Mouse (Mus musculus) gastrocnemius, adult 2 months (tissue): ENCODE results near the gene Hist1h2ap. TPM values are rescaled to one million over a fixed set of nuclear protein-coding genes. Genes with fewer than 3 reads are reported as not detected.

Source experiments
- DNase-seq: peaks from one replicate; pipeline ENCODE4 v3.0.0; 2022
- H3K27ac ChIP-seq: fragments of 200-600 bp; 2 replicates; pipeline ENCODE4 v1.8.1; 2022; ENCODE audit warnings: mild to moderate bottlenecking
- H3K4me3 ChIP-seq: fragments of 200-600 bp; 2 replicates; pipeline ENCODE4 v1.8.1; 2022; ENCODE audit warnings: mild to moderate bottlenecking, moderate library complexity
- CTCF ChIP-seq: fragments of 200-600 bp; IDR thresholded peaks from 2 replicates; pipeline ENCODE4 v1.8.1; 2022; ENCODE audit warnings: antibody characterized with exemption, mild to moderate bottlenecking, moderate library complexity
- intact Hi-C: fragments of 180-260 bp; cut with DNase I; formaldehyde crosslinking; loops from one replicate; pipeline ENCODE4 v1.15.1; 2025
- microRNA-seq: library from miRNA; unstranded; fragments of <30 nt; microRNA quantifications from one replicate; pipeline ENCODE4 v1.2.0, GENCODE M21; 2021
- total RNA-seq, 2 experiments: library from RNA; stranded (reverse); gene quantifications; 2 replicates each; pipeline ENCODE4 v1.2.3; 2021

Gene Hist1h2ap
- total RNA-seq, 2 experiments from 2014 or later, result 1.9 TPM; not detected in 1

GRCm38 (mm10) chr13:21787760-21788593, 45.3 kb downstream of the Hist1h2ap start:
- intact Hi-C loops, result loop anchor here (10.0 kb wide), 2 partner anchors 73 to 1647 kb away; partner anchors contain the start of genes Hist1h2ai, Hist1h2bl and Hist1h3h
- peak overlapping the region; percentile 73 for H3K4me3 ChIP-seq
- no peak overlapping the region for H3K27ac ChIP-seq
- TF ChIP-seq CTCF, result no peak
- DNase-seq, result no peak

DNA sequence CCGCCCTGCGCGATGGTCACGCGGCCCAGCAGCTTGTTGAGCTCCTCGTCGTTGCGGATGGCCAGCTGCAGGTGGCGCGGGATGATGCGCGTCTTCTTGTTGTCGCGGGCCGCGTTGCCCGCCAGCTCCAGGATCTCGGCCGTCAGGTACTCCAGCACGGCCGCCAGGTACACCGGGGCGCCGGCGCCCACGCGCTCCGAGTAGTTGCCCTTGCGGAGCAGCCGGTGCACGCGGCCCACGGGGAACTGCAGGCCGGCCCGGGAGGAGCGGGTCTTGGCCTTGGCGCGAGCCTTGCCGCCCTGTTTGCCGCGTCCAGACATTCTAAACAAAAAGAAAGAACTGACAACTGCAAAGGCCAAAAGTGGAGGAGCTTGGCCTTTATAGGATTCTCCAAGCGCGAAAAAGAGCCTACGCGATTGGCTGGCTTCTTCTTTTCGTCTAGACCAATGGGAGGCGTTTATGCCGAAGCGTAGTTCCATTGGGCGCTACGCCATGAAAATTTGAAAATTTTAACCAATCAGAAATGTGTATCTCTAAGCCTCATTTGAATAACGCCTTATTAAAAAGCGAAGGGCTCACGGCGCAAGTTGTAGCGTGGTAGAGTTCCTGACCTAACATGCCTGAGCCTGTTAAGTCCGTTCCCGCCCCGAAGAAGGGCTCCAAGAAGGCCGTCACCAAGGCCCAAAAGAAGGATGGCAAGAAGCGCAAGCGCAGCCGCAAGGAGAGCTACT, 46.2 kb downstream of the Hist1h2ap start, which contains the start of the genes Hist1h2an and Hist1h2bp:
TSS of gene Hist1h2an (minus strand) at position 320 of the 731 bp plus-strand sequence.
TSS of gene Hist1h2bp (plus strand) at position 563 of the 731 bp plus-strand sequence.
- intact Hi-C loops, result loop anchor here (10.0 kb wide), 2 partner anchors 72 to 1648 kb away; partner anchors contain the start of genes Hist1h2ai, Hist1h2bl and Hist1h3h
- H3K27ac ChIP-seq, result peak within 1 kb of the TSS; percentile 77
- peak; percentile 84 for DNase-seq
- peak within 1 kb of the TSS; percentile 73 for H3K4me3 ChIP-seq

GRCm38 (mm10) chr13:21786189-21786898, 47.0 kb downstream of the Hist1h2ap start:
- Histone ChIP-seq H3K4me3 (peak overlapping the region; percentile 73), H3K27ac (peak overlapping the region; percentile 51; the same call in 1 of the 2 replicates)
- DNase-seq, result no peak
- no peak for TF ChIP-seq CTCF
- intact Hi-C loops, result loop anchor here (10.0 kb wide), 2 partner anchors 72 to 1648 kb away; partner anchors contain the start of genes Hist1h2ai, Hist1h2bl and Hist1h3h

DNA sequence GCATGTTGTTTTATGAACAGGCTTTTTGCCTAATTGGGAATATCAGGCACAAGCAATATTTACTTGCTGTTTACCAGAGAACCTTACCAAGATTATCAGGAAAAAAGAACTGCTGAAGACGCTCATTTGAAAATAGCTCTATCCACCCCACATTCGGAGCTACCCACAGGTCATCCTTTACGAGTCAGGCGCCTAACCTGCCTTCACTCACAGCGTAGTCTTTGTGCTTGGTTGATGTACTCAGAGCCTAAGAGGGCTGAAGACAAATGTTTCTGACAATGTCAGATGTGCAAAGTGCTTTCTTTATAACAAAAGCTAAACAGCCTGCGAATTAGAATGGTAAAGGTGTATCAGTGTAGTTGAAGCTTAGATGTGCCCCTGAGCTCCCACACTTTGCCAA, 49.0 kb downstream of the Hist1h2ap start:
- TF ChIP-seq CTCF, result no peak
- Histone ChIP-seq H3K4me3 (peak overlapping the region; percentile 76), H3K27ac (no peak overlapping the region)
- no peak for DNase-seq
- intact Hi-C loops, result loop anchor here (10.0 kb wide), 2 partner anchors 70 to 1650 kb away; partner anchors contain the start of genes Hist1h2ai, Hist1h2bl and Hist1h3h

- DNase-seq, result no peak
- Histone ChIP-seq H3K4me3 (peak overlapping the region; percentile 76), H3K27ac (peak overlapping the region; percentile 81)
- TF ChIP-seq CTCF, result no peak
- intact Hi-C loops, result loop anchor here (10.0 kb wide), 2 partner anchors 69 to 1651 kb away; partner anchors contain the start of genes Hist1h2ai, Hist1h2bl and Hist1h3h
Observed at GRCm38 (mm10) chr13:21783734-21784161, 49.6 kb downstream of the Hist1h2ap start.

GRCm38 (mm10) chr13:21783255-21783617, 50.1 kb downstream of the Hist1h2ap start, which contains the start of gene Hist1h3i:
Hist1h3i (minus strand) TSS chr13:21783370.
- H3K4me3 ChIP-seq, result peak within 1 kb of the TSS; percentile 76
- intact Hi-C loops, result loop anchor here (10.0 kb wide), 2 partner anchors 68 to 1652 kb away; partner anchors contain the start of genes Hist1h2ai, Hist1h2bl and Hist1h3h
- peak within 1 kb of the TSS; percentile 81 for H3K27ac ChIP-seq
- DNase-seq, result peak; percentile 41
- no peak for TF ChIP-seq CTCF

Small RNA genes within 50 kb of the gene (microRNA-seq; reads per million reads assigned to microRNA genes)
- gene Gm19658, result not detected
- not detected for gene Gm44346
- gene Gm44466, result not detected

Other genes with a start within 250 kb of the Hist1h2ap start
- gene Olfr1362, start 219.5 kb downstream of the Hist1h2ap start, total RNA-seq, result not detected
- gene Olfr11, start 191.0 kb downstream of the Hist1h2ap start, total RNA-seq, result not detected
- gene Olfr1361, start 170.1 kb downstream of the Hist1h2ap start, total RNA-seq, result not detected
- gene Olfr1360, start 156.1 kb downstream of the Hist1h2ap start, total RNA-seq, result not detected
- gene Olfr1359, start 135.4 kb downstream of the Hist1h2ap start, total RNA-seq, result not detected
- gene Hist1h2bl, start 117.4 kb downstream of the Hist1h2ap start, total RNA-seq, result 1 to 10 TPM; 3.9 to 6.5 TPM
- 1 to 10 TPM in 1 of 2 experiments, not detected in 1; 2.2 TPM for gene Hist1h2ai, start 117.1 kb downstream of the Hist1h2ap start, total RNA-seq
- 1 to 10 TPM; 1.2 to 2.1 TPM for gene Hist1h3h, start 115.8 kb downstream of the Hist1h2ap start, total RNA-seq
- gene Hist1h2bm, start 111.5 kb downstream of the Hist1h2ap start, total RNA-seq, result 1 to 10 TPM in 1 of 2 experiments, not detected in 1; 1.2 TPM
- 1 to 10 TPM in 1 of 2 experiments, under 1 TPM in 1; 0.42 to 1.1 TPM for gene Hist1h4j, start 98.4 kb downstream of the Hist1h2ap start, total RNA-seq
- gene Hist1h4k, start 83.0 kb downstream of the Hist1h2ap start, total RNA-seq, result 10 to 100 TPM; 12.0 to 12.2 TPM
- under 1 TPM in 1 of 2 experiments, not detected in 1; 0.98 TPM for gene Hist1h2ak, start 79.7 kb downstream of the Hist1h2ap start, total RNA-seq
- 1 to 10 TPM in 1 of 2 experiments, not detected in 1; 1.4 TPM for gene Hist1h2bn, start 79.4 kb downstream of the Hist1h2ap start, total RNA-seq
- gene Hist1h1b, start 52.9 kb downstream of the Hist1h2ap start, total RNA-seq, result under 1 TPM; 0.45 to 0.69 TPM
- gene Hist1h3i, start 50.1 kb downstream of the Hist1h2ap start, total RNA-seq, result 10 to 100 TPM; 10.1 to 10.3 TPM
- gene Hist1h2an, start 46.3 kb downstream of the Hist1h2ap start, total RNA-seq, result not detected
- gene Hist1h2bp, start 46.0 kb downstream of the Hist1h2ap start, total RNA-seq, result 1 to 10 TPM in 1 of 2 experiments, not detected in 1; 1.1 TPM
- gene Hist1h2bq, start 23.3 kb downstream of the Hist1h2ap start, total RNA-seq, result 10 to 100 TPM; 16.2 to 21.6 TPM
- 1 to 10 TPM; 1.2 to 2.3 TPM for gene Hist1h2ao, start 23.0 kb downstream of the Hist1h2ap start, total RNA-seq
- 10 to 100 TPM; 50.3 to 50.9 TPM for gene Hist1h4m, start 21.8 kb downstream of the Hist1h2ap start, total RNA-seq
- 1 to 10 TPM; 4.4 to 5.7 TPM for gene Hist1h4n, start 1.3 kb downstream of the Hist1h2ap start, total RNA-seq
- gene Hist1h2br, start 236 bp upstream of the Hist1h2ap start, total RNA-seq, result 10 to 100 TPM; 16.0 to 21.3 TPM
- under 1 TPM; 0.17 to 0.36 TPM for gene Zfp184, start 111.6 kb upstream of the Hist1h2ap start, total RNA-seq
- gene Pom121l2, start 147.7 kb upstream of the Hist1h2ap start, total RNA-seq, result not detected
- gene Prss16, start 176.2 kb upstream of the Hist1h2ap start, total RNA-seq, result not detected
- gene Hist1h2ah, start 202.1 kb upstream of the Hist1h2ap start, total RNA-seq, result 1 to 10 TPM in 1 of 2 experiments, not detected in 1; 3.7 TPM
- 1 to 10 TPM in 1 of 2 experiments, not detected in 1; 2.6 TPM for gene Hist1h2bk, start 202.4 kb upstream of the Hist1h2ap start, total RNA-seq
- 10 to 100 TPM; 24.1 to 25.0 TPM for gene Hist1h4i, start 207.9 kb upstream of the Hist1h2ap start, total RNA-seq
- 1 to 10 TPM; 1.1 to 2.3 TPM for gene Hist1h2ag, start 209.4 kb upstream of the Hist1h2ap start, total RNA-seq
- gene Hist1h2bj, start 209.7 kb upstream of the Hist1h2ap start, total RNA-seq, result 1 to 10 TPM; 2.3 to 3.4 TPM